ENCODE assay signal across 11 mouse cellular contexts in the genomic region with DNA sequence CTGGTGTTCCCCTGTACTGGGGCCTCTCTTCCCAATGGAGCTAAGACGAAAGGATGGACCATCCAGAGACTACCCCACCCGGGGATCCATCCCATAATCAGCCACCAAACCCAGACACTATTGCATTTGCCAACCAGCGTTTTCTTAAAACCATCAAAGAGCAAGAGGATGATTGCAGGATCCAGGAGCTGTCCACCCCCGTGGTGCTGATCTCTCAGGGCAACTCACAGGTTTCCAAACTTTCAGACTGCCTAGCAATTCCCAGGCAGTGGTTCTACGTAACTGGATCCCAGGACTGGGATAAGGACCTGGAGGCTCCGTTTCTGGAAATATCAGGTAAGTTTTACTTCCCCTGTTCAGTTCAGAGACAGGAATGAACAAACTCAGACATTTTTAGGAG. TPM values are rescaled to one million over a fixed set of nuclear protein-coding genes. Genes with fewer than 3 reads are reported as not detected.
DNase-seq lines count a peak whose midpoint lies in the region; ATAC-seq and TF ChIP-seq lines count a peak whose summit lies in the region.
"Had no signal": no experiment of that assay in that cellular context is flagged by ENCODE, and none has a peak within 500 bp of the region (broad histone marks: within the 10 kb centered on the region; RNA-seq: fewer than 3 reads in every experiment).

No protein-coding gene starts in this region.

- H3K4me1 ChIP-seq in hindbrain, embryonic 14.5 days (replicated peaks; ENCODE audit: control insufficient read depth, insufficient read depth, low read length), result no peaks in the 10 kb centered on the region
- peaks cover 8% of the 10 kb centered on the region for H3K4me1 ChIP-seq in hindbrain, embryonic 13.5 days (replicated peaks)
- no peaks in the 10 kb centered on the region for H3K4me1 ChIP-seq in intestine, postnatal 0 days (replicated peaks; ENCODE audit: control insufficient read depth, insufficient read depth, low read length)
- H3K4me1 ChIP-seq: embryonic facial prominence, embryonic 13.5 days had no signal

- H3K4me2 ChIP-seq in hindbrain, embryonic 14.5 days (replicated peaks), result no peak overlapping the region
- H3K4me2 ChIP-seq in hindbrain, embryonic 13.5 days, result no peak overlapping the region
- H3K4me2 ChIP-seq in intestine, postnatal 0 days (replicated peaks; ENCODE audit: low read depth), result no peak overlapping the region
- H3K4me2 ChIP-seq: embryonic facial prominence, embryonic 13.5 days had no signal

- H3K4me3 ChIP-seq in hindbrain, embryonic 14.5 days (replicated peaks; ENCODE audit: low read length), result no peak overlapping the region
- H3K4me3 ChIP-seq in hindbrain, embryonic 13.5 days, result no peak overlapping the region
- no peak overlapping the region for H3K4me3 ChIP-seq in intestine, postnatal 0 days (ENCODE audit: low read depth, low read length)
- H3K4me3 ChIP-seq: embryonic facial prominence, embryonic 13.5 days had no signal

- no peaks in the 10 kb centered on the region for H3K36me3 ChIP-seq in hindbrain, embryonic 14.5 days (replicated peaks; ENCODE audit: control insufficient read depth, insufficient read depth)
- H3K36me3 ChIP-seq in hindbrain, embryonic 13.5 days, result no peaks in the 10 kb centered on the region
- H3K36me3 ChIP-seq in intestine, postnatal 0 days (ENCODE audit: control insufficient read depth, insufficient read depth), result no peaks in the 10 kb centered on the region
- H3K36me3 ChIP-seq: embryonic facial prominence, embryonic 13.5 days had no signal

- no peak for TF ChIP-seq CTCF in intestine, postnatal 0 days (IDR thresholded peaks at IDR 0.05; ENCODE audit: low read depth)

- no peak overlapping the region for H3K9ac ChIP-seq in hindbrain, embryonic 14.5 days
- H3K9ac ChIP-seq in hindbrain, embryonic 13.5 days, result no peak overlapping the region
- no peak overlapping the region for H3K9ac ChIP-seq in intestine, postnatal 0 days (ENCODE audit: low read depth, low read length)
- H3K9ac ChIP-seq: embryonic facial prominence, embryonic 13.5 days had no signal

- no peak for ATAC-seq in hindbrain, embryonic 14.5 days (ENCODE audit: low FRiP score)
- ATAC-seq in hindbrain, embryonic 13.5 days (ENCODE audit: low FRiP score), result no peak
- ATAC-seq in intestine, postnatal 0 days, result no peak
- ATAC-seq: Patski had no signal

- whole genome bisulfite sequencing in hindbrain, embryonic 14.5 days, result 33% methylated on average over 6 of the region's 6 CpGs
- 41% methylated on average over 6 of the region's 6 CpGs for WGBS in hindbrain, embryonic 13.5 days
- WGBS in intestine, postnatal 0 days, result 23% methylated on average over 6 of the region's 6 CpGs

- H3K9me3 ChIP-seq in hindbrain, embryonic 14.5 days (ENCODE audit: control insufficient read depth, low read length), result no peaks in the 10 kb centered on the region
- H3K9me3 ChIP-seq in hindbrain, embryonic 13.5 days, result no peaks in the 10 kb centered on the region
- H3K9me3 ChIP-seq in intestine, postnatal 0 days (ENCODE audit: control insufficient read depth), result no peaks in the 10 kb centered on the region
- H3K9me3 ChIP-seq: embryonic facial prominence, embryonic 13.5 days had no signal

- peaks cover 9% of the 10 kb centered on the region; the same call in 1 of the 2 replicates for H3K27me3 ChIP-seq in hindbrain, embryonic 14.5 days (ENCODE audit: control insufficient read depth, insufficient read depth, low read length)
- peaks cover 11% of the 10 kb centered on the region for H3K27me3 ChIP-seq in hindbrain, embryonic 13.5 days
- 0 out of 2 replicates have a peak, but pooled peaks cover 1% of the 10 kb centered on the region for H3K27me3 ChIP-seq in intestine, postnatal 0 days (replicated peaks; ENCODE audit: control insufficient read depth, insufficient read depth, low read length)

- peak; percentile 42 for DNase-seq in hindbrain, embryonic 14.5 days (ENCODE audit: low spot score)
- DNase-seq in A20 (ENCODE audit: low read depth, low spot score), result peak; percentile 4
- peak; percentile 17 for DNase-seq in adrenal gland, adult 2 months
- peak; percentile 86 to 88 for DNase-seq in kidney, postnatal 4 days
- DNase-seq in frontal cortex, postnatal 25 days (ENCODE audit: low spot score in 2 of 2), result no peak
- DNase-seq in thymus, postnatal 0 days (ENCODE audit: low spot score), result no peak

- no peak overlapping the region for H3K27ac ChIP-seq in hindbrain, embryonic 14.5 days
- no peak overlapping the region for H3K27ac ChIP-seq in hindbrain, embryonic 13.5 days
- no peak overlapping the region for H3K27ac ChIP-seq in intestine, postnatal 0 days (ENCODE audit: low read depth, low read length)
- H3K27ac ChIP-seq: embryonic facial prominence, embryonic 13.5 days had no signal

RNA-seq across cellular contexts. Expression of a gene that starts 5.7 kb away (rescaled TPM):
- polyA plus RNA-seq in hindbrain, embryonic 14.5 days (2014; fragmentation: Nextera tagmentation; extraction: Ambion mirVana), result 2.5 and 3.5 TPM in 2 replicates
- polyA plus RNA-seq in hindbrain, embryonic 13.5 days (2015; fragmentation: Nextera tagmentation; extraction: Ambion mirVana), result 1.4 and 1.8 TPM in 2 replicates
- total RNA-seq in adrenal gland, adult 2 months (2021), result not detected
- not detected in 2 replicates for polyA plus RNA-seq in adrenal gland, adult 2 months (2012; rRNA removed)
- not detected in 2 replicates for polyA plus RNA-seq in thymus, postnatal 0 days (2015; fragmentation: Nextera tagmentation; extraction: Ambion mirVana)
- polyA plus RNA-seq in intestine, postnatal 0 days (2015; fragmentation: Nextera tagmentation; extraction: Ambion mirVana), result not detected in 2 replicates
- polyA plus RNA-seq: large intestine, adult 2 months; Patski had no signal

Comparison
In these comparisons a context has a peak if more than half of its experiments do, and no peak if none do; other contexts are left out.
1. DNase-seq: peak in hindbrain, embryonic 14.5 days (single experiment), A20 (single experiment), adrenal gland, adult 2 months (single experiment) and kidney, postnatal 4 days (2 of 2); none in frontal cortex, postnatal 25 days (0 of 2) and thymus, postnatal 0 days (single experiment).